Mouse (Mus musculus) bone marrow macrophage, adult 2 months (primary cell): ENCODE data around the gene Trove2. TPM values are rescaled to one million over a fixed set of nuclear protein-coding genes. Genes with fewer than 3 reads are reported as not detected.
A peak's percentile ranks its signal among the peaks of the same experiment; 100 is the strongest.

ENCODE experiments used
- H3K27ac ChIP-seq: 2 replicates; pipeline ENCODE4 v1.5.1; 2012; ENCODE audit warnings: low read depth, low read length; ENCODE audit not compliant: insufficient read depth
- H3K4me1 ChIP-seq: 2 replicates; pipeline ENCODE4 v1.6.1; 2012; ENCODE audit warnings: low read length; ENCODE audit not compliant: control insufficient read depth, insufficient read depth
- H3K4me3 ChIP-seq: 2 replicates; pipeline ENCODE4 v1.5.1; 2012; ENCODE audit warnings: mild to moderate bottlenecking, low read length, moderate library complexity; ENCODE audit not compliant: insufficient read depth
- CTCF ChIP-seq: IDR thresholded peaks from 2 replicates; pipeline ENCODE4 v1.5.1; 2012; ENCODE audit warnings: low read depth, mild to moderate bottlenecking, low read length, moderate library complexity
- POLR2A ChIP-seq: IDR thresholded peaks from 2 replicates; pipeline ENCODE4 v1.6.1; 2012; ENCODE audit warnings: mild to moderate bottlenecking, low read depth, low read length, borderline replicate concordance
- polyA plus RNA-seq: library from polyadenylated mRNA; stranded (reverse); fragments of >200 nt; gene quantifications from 2 replicates; pipeline ENCODE4 v1.2.4, GENCODE M21; 2012; ENCODE audit not compliant: missing spikeins, insufficient read depth, insufficient read length

The Trove2 gene
- polyA plus RNA-seq, 1 experiment: 8.2 TPM

DNA sequence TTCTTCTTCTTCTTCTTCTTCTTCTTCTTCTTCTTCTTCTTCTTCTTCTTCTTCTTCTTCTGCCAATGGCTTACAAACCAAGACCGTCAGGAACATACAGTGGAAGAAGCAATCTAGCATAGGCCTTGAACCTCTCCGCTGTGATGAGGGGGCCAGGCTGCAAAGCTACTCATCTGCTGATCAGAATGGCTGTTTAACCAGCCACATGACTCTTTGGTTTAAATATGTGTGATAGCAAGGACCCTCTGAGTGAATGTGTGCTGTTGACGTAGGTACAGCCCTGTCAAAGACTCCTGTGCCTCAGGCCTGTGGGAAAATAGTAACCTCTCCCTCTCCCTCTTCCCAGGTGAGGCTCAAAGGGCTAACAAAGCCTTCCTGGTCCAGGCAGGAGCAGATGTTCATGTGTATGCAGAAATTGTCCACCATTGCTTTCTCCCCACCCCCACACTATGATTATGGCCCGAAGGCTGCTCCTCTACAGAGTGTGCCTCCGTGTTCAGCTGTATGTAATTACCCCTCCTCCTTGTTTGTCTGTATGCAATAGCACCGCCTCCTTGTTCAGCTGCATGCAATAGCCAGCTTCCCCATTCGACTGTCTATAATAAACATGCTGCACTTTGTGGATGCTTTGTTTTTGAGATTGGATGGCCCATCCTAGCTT is 66.8 kb downstream of the Trove2 start:
- TF ChIP-seq POLR2A (no peak), CTCF (no peak)
- H3K4me1 ChIP-seq: peaks cover 12% of the 10 kb centered on the region
- H3K27ac ChIP-seq: no peak overlapping the region
- H3K4me3 ChIP-seq: no peak overlapping the region

DNA sequence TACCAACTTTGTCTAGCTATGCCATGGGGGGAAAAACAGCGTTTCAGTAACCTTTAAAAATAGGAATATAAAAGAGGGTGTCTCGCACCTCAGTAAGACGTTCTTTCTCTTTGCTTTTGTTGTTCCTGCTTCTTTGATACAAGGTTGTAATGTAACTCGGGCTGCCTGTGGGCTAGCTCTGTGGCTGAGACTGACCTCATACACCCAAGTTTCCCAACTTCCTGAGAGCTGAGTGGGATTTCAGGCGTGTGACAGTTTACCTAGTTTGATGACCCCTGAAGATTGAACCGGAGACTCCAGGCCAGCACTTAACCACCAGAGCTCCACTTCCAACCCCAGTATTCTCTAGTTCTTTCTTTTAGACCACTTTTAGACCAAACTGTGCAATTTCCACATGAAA is 68.5 kb downstream of the Trove2 start:
- Histone ChIP-seq H3K27ac (no peak overlapping the region), H3K4me1 (peaks cover 13% of the 10 kb centered on the region), H3K4me3 (no peak overlapping the region)
- TF ChIP-seq CTCF: no peak
- no peak for TF ChIP-seq POLR2A

DNA sequence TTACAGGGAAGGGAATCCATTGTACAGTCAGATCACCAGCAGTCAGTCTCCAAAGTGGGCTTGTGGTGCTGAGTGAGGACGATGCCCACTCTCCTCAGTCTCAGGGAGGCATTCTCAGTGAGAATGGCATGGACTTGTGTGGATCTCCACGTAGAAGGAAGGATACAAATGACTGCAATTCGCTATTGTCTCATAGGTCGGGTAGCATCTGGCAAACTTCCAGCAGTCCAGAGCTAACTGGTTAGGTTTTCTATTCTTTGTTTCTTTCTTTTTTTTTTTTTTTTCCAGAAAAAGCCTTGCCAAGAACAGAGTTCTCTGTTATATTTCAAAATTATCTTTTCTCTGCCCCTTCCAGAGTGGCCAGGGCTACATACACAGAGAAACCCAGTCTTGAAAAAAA is 69.9 kb downstream of the Trove2 start:
- no peak overlapping the region for H3K27ac ChIP-seq
- no peak overlapping the region for H3K4me3 ChIP-seq
- peaks cover 15% of the 10 kb centered on the region for H3K4me1 ChIP-seq
- TF ChIP-seq POLR2A: no peak
- TF ChIP-seq CTCF: no peak

GRCm38 (mm10) chr1:143702741-143703262 is 74.1 kb downstream of the Trove2 start, which contains the start of gene Cdc73:
TSS of gene Cdc73 (minus strand) at chr1:143702893.
- no peak for TF ChIP-seq CTCF
- TF ChIP-seq POLR2A: no peak
- H3K4me3 ChIP-seq: peak within 1 kb of the TSS; percentile 93
- peaks cover 5% of the 10 kb centered on the region for H3K4me1 ChIP-seq
- H3K27ac ChIP-seq: peak within 1 kb of the TSS; percentile 85

DNA sequence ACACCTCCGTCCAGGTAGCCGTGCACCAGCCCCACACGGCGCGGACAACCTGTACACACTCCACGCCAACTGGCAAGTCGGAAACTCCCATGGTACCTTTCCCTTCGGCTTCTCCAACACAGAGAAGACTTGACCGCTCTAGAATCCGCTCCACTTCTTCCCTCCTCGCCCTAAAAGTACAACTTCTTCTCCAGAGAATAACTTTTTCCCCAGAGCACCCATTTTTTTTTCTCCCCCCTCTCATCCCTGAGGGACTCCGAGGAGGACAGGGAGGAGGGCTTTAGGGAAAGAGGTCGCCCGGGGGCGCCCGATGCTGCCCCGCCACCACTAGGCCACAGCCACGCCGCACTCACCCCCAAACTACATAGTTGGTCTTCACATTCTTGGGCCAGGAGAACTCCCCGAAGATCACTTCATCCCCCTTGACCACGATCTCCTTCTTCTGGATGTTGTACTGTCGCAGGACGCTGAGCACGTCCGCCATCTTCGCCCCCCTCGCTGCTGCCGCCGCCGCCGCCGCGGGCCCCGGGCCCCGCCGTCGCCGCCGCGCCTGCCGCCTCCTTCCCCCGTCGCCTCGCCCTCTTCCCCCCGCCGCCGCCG is 74.6 kb downstream of the Trove2 start:
- peaks cover 5% of the 10 kb centered on the region for H3K4me1 ChIP-seq
- peak overlapping the region; percentile 93 for H3K4me3 ChIP-seq
- H3K27ac ChIP-seq: peak overlapping the region; percentile 85
- TF ChIP-seq POLR2A: no peak
- no peak for TF ChIP-seq CTCF

DNA sequence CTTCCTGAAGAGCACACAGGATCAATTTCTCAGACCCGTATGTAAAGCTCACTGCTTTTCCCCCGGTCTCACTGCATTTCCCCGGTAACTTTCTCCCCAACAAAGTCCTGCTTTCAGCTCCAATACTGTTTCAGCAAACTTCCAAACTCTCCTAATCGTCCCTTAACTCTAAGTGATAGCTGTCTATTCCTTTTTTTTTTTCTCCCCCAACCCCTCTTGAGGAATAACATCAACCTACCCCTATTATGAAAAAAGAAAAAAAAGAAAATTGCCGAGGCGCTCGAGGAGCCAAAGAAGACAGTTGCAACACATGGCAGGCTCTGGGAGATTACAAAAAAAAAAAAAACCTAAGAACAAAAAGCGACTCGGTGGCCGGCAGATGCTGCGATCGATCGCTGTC is 75.1 kb downstream of the Trove2 start:
- Histone ChIP-seq H3K4me1 (peaks cover 5% of the 10 kb centered on the region), H3K4me3 (peak overlapping the region; percentile 93), H3K27ac (no peak overlapping the region; the same call in 1 of the 2 replicates)
- TF ChIP-seq POLR2A (no peak), CTCF (no peak)

Other genes starting within 250 kb of the Trove2 start
- not detected in 2 replicates for gene B3galt2, start 136.4 kb downstream of the Trove2 start, polyA plus RNA-seq
- 32.7 TPM in 2 replicates for gene Cdc73, start 74.2 kb downstream of the Trove2 start, polyA plus RNA-seq
- 34.3 and 45.1 TPM in 2 replicates for gene Glrx2, start 60.7 kb downstream of the Trove2 start, polyA plus RNA-seq
- 55.4 and 57.3 TPM in 2 replicates for gene Uchl5, start 204 bp upstream of the Trove2 start, polyA plus RNA-seq
- gene Rgs2, start 227.1 kb upstream of the Trove2 start, polyA plus RNA-seq: 180 and 194 TPM in 2 replicates